Comparison of ENCODE assay signal across 7 mouse cellular contexts in the genomic region with DNA sequence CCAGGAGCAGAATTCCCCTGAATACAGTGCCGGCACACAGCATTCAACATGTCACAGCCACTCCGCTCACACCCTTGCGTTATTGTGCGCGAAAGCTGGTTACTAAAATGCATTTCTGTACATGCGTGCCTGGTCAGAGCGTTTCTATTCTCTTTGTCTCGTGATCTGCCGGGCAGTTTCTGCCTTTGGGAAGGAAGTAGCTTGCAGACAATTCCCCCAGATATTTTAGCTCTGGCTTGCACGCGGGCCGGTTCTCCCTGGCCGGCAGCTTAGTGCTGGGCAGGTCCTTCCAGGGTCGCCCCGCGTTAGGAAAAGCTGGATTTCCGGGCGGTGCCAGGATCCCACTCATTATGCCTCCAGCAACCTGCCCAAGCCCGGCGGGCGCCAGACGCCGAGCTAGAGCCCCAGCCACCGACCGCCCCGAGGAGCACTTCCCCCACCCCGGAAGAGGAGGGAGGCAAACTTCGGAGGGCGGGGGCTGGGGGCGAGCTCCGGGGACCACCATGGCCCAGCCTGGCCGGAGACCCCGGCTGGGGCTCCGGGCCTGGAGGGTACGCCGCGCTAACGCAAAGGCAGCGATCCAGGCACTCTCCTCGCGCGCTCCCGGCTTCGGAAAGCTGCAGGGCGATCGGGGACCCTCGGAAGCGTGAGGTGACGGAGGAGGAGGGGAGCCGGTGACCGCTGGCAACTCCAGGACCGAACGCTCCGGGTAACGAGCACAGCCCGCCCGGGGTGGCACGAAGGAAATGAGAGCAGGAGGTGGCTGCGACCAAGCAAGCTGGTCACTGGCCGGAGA. TPM values are rescaled to one million over a fixed set of nuclear protein-coding genes. Genes with fewer than 3 reads are reported as not detected.
A peak's percentile ranks its signal among the peaks of the same experiment; 100 is the strongest.
DNase-seq lines count a peak whose midpoint lies in the region; ATAC-seq and TF ChIP-seq lines count a peak whose summit lies in the region.

No protein-coding gene starts in this region.

- H3K27me3 ChIP-seq in MEL (ENCODE audit: control insufficient read depth in 1 of 2, insufficient read depth in 2 of 2, low read length in 2 of 2): no peaks in the 10 kb centered on the region
- H3K27me3 ChIP-seq in megakaryocyte, embryonic 14.5 days (replicated peaks): no peaks in the 10 kb centered on the region

- DNase-seq in MEL (ENCODE audit: low read depth, low spot score): peak; percentile 68
- DNase-seq in heart, postnatal 25 days (ENCODE audit: low spot score): peak; percentile 39
- DNase-seq in left cerebral cortex, postnatal 25 days (ENCODE audit: low spot score in 2 of 2): peak; percentile 51 to 52
- DNase-seq in spleen, adult 12 weeks (ENCODE audit: low spot score): peak; percentile 40

- intact Hi-C loops in heart, postnatal 25 days (cut with DNase I): loop anchor here (2.0 to 10.0 kb wide), 4 partner anchors 34 to 558 kb away; no protein-coding TSS in a partner anchor
- intact Hi-C loops in left cerebral cortex, postnatal 25 days (cut with DNase I): loop anchor here (2.0 kb wide), 1 partner anchor 148 kb away; no protein-coding TSS in a partner anchor

- H3K4me1 ChIP-seq in MEL (ENCODE audit: control insufficient read depth in 1 of 2, insufficient read depth in 2 of 2, low read length in 2 of 2): peaks cover 17 to 33% of the 10 kb centered on the region in 2 experiments
- H3K4me1 ChIP-seq in bone marrow, adult 2 months (ENCODE audit: control insufficient read depth, insufficient read depth, low read length): peaks cover 2% of the 10 kb centered on the region; the same call in 1 of the 2 replicates
- H3K4me1 ChIP-seq in megakaryocyte, embryonic 14.5 days: peaks cover 51% of the 10 kb centered on the region

- H3K9ac ChIP-seq in MEL (ENCODE audit: control insufficient read depth, low read depth, low read length, poor library complexity, severe bottlenecking): peak overlapping the region; percentile 95

- no peak for TF ChIP-seq RAD21 in MEL (IDR thresholded peaks at IDR 0.05; ENCODE audit: low read depth, low read length)

- peaks cover 1 to 49% of the 10 kb centered on the region in 2 experiments; a peak in 3 of 4 replicates for H3K36me3 ChIP-seq in MEL (ENCODE audit: control insufficient read depth in 1 of 2, insufficient read depth in 2 of 2, low read length in 2 of 2)
- H3K36me3 ChIP-seq in megakaryocyte, embryonic 14.5 days (replicated peaks; ENCODE audit: low read length): peaks cover 22% of the 10 kb centered on the region

- no peak for TF ChIP-seq CTCF in MEL (IDR thresholded peaks at IDR 0.05 in 2 of 3, conservative IDR thresholded peaks at IDR 0.05 in 1 of 3; ENCODE audit: control insufficient read depth in 1 of 3, insufficient read depth in 1 of 3, low read depth in 2 of 3, low read length in 3 of 3, poor library complexity in 1 of 3, severe bottlenecking in 1 of 3)
- TF ChIP-seq CTCF in bone marrow, adult 2 months (IDR thresholded peaks at IDR 0.05; ENCODE audit: control insufficient read depth, insufficient read depth, low read length): no peak

- TF ChIP-seq EP300 in MEL (IDR thresholded peaks at IDR 0.05; ENCODE audit: low read depth in 1 of 2, low read length in 2 of 2): peak in 1 of 2 experiments; percentile 6; a peak in 1 of 4 replicates

- H3K27ac ChIP-seq in MEL (ENCODE audit: control insufficient read depth, low read depth, low read length): peak overlapping the region; percentile 85
- H3K27ac ChIP-seq in bone marrow, adult 2 months (ENCODE audit: control insufficient read depth, insufficient read depth, low read depth, low read length, poor library complexity): peak overlapping the region; percentile 96

- WGBS in bone marrow, adult 2 months: under 1% methylated on average over 60 of the region's 60 CpGs

- H3K4me3 ChIP-seq in MEL (ENCODE audit: control insufficient read depth in 1 of 2, insufficient read depth in 1 of 2, low read depth in 2 of 2, low read length in 2 of 2): peak overlapping the region; percentile 84 to 97
- H3K4me3 ChIP-seq in bone marrow, adult 2 months (replicated peaks; ENCODE audit: control insufficient read depth, low read depth, low read length): peak overlapping the region; percentile 98
- peak overlapping the region; percentile 99 for H3K4me3 ChIP-seq in megakaryocyte, embryonic 14.5 days (replicated peaks)

- TF ChIP-seq POLR2A in MEL (IDR thresholded peaks at IDR 0.05; ENCODE audit: control insufficient read depth in 1 of 2, insufficient read depth in 1 of 2, low read depth in 1 of 2, low read length in 2 of 2, poor library complexity in 1 of 2): peak in 1 of 2 experiments; percentile 49; a peak in 3 of 4 replicates
- 0 out of 2 replicates have a peak, but pooled peaks have one; percentile 6 for TF ChIP-seq POLR2A in bone marrow, adult 2 months (IDR thresholded peaks at IDR 0.05; ENCODE audit: borderline replicate concordance, control insufficient read depth, low read depth, low read length)

- H3K9me3 ChIP-seq in MEL (replicated peaks; ENCODE audit: insufficient read depth, low read length): no peaks in the 10 kb centered on the region
- no peaks in the 10 kb centered on the region for H3K9me3 ChIP-seq in megakaryocyte, embryonic 14.5 days

- peaks cover 53% of the 10 kb centered on the region for H3K79me2 ChIP-seq in MEL (ENCODE audit: control insufficient read depth, insufficient read depth, low read length, poor library complexity)

- ATAC-seq in erythroid progenitor cell, adult 5-6 weeks (replicated peaks; ENCODE audit: low FRiP score, poor library complexity, severe bottlenecking): peak; percentile 35

TF ChIP-seq in MEL, 35 proteins besides CTCF, POLR2A, EP300 and RAD21:
- no peak for TF ChIP-seq TBP (IDR thresholded peaks at IDR 0.05; ENCODE audit: low read depth, low read length)
- TF ChIP-seq MXI1 (IDR thresholded peaks at IDR 0.05; ENCODE audit: low read depth, low read length): peak; percentile 86
- 0 out of 2 replicates have a peak, but pooled peaks have one; percentile 29 for TF ChIP-seq MYC (IDR thresholded peaks at IDR 0.05; ENCODE audit: low read depth, low read length)
- TF ChIP-seq CHD2 (IDR thresholded peaks at IDR 0.05; ENCODE audit: low read length): no peak
- TF ChIP-seq CHD1 (IDR thresholded peaks at IDR 0.05; ENCODE audit: low read depth, low read length): peak; percentile 51; the same call in 1 of the 2 replicates
- no peak for TF ChIP-seq GATA1 (IDR thresholded peaks at IDR 0.05; ENCODE audit: low read depth, low read length)
- peak; percentile 52; the same call in 1 of the 2 replicates for TF ChIP-seq MAX (IDR thresholded peaks at IDR 0.05; ENCODE audit: low read length)
- no peak for TF ChIP-seq GABPA (IDR thresholded peaks at IDR 0.05; ENCODE audit: low read depth, low read length)
- no peak for TF ChIP-seq BHLHE40 (IDR thresholded peaks at IDR 0.05; ENCODE audit: borderline replicate concordance, low read depth, low read length)
- no peak for TF ChIP-seq ZKSCAN1 (IDR thresholded peaks at IDR 0.05; ENCODE audit: low read depth, low read length)
- TF ChIP-seq NELFE (IDR thresholded peaks at IDR 0.05; ENCODE audit: low read depth, low read length): peak; percentile 35; the same call in 1 of the 2 replicates
- peak; percentile 67 for TF ChIP-seq ELF1 (IDR thresholded peaks at IDR 0.05; ENCODE audit: low read depth, low read length)
- no peak for TF ChIP-seq POLR2AphosphoS2 (IDR thresholded peaks at IDR 0.05; ENCODE audit: low read length)
- no peak for TF ChIP-seq ETS1 (IDR thresholded peaks at IDR 0.05; ENCODE audit: low read depth, low read length)
- TF ChIP-seq TCF12 (IDR thresholded peaks at IDR 0.05; ENCODE audit: low read depth, low read length): 0 out of 2 replicates have a peak, but pooled peaks have one; percentile 17
- TF ChIP-seq ZC3H11A (IDR thresholded peaks at IDR 0.05; ENCODE audit: low read depth, low read length): no peak
- no peak for TF ChIP-seq UBTF (IDR thresholded peaks at IDR 0.05; ENCODE audit: borderline replicate concordance, insufficient read depth, low read depth, low read length)
- no peak for TF ChIP-seq USF2 (IDR thresholded peaks at IDR 0.05; ENCODE audit: borderline replicate concordance in 1 of 2, insufficient read depth in 1 of 2, low read depth in 1 of 2, low read length in 2 of 2)
- TF ChIP-seq ZNF384 (IDR thresholded peaks at IDR 0.05; ENCODE audit: low read depth, low read length): no peak
- TF ChIP-seq KAT2A (conservative IDR thresholded peaks at IDR 0.05; ENCODE audit: low read depth, low read length): no peak
- TF ChIP-seq MAZ (IDR thresholded peaks at IDR 0.05; ENCODE audit: low read depth, low read length): peak; percentile 80
- no peak for TF ChIP-seq SIN3A (IDR thresholded peaks at IDR 0.05; ENCODE audit: low read length)

RNA-seq across cellular contexts. Expression of a gene that starts 0.8 kb away (rescaled TPM):
- 41.4 TPM in 2 replicates for total RNA-seq in MEL (2012; rRNA removed)
- 100 to 1,000 TPM in 1 of 2 experiments, 10 to 100 TPM in 1; 23.8 to 116 TPM for polyA plus RNA-seq in MEL (2012; ENCODE audit: insufficient read depth in 1 of 2, insufficient read length in 2 of 2, low read depth in 1 of 2, low replicate concordance in 2 of 2, missing spikeins in 1 of 2)
- 34.7 and 41.1 TPM in 2 replicates for polyA plus RNA-seq in bone marrow, adult 2 months (2011; ENCODE audit: insufficient read depth, insufficient read length, low replicate concordance, missing spikeins)
- total RNA-seq in erythroid progenitor cell, adult 5-6 weeks (2015; ENCODE audit: low replicate concordance): 119 and 126 TPM in 2 replicates
- 173 and 241 TPM in 2 replicates for total RNA-seq in erythroid progenitor cell, adult 5-6 weeks (2017; ENCODE audit: low replicate concordance)
- 100 to 1,000 TPM in 1 of 2 experiments, 10 to 100 TPM in 1; 93.6 to 111 TPM for total RNA-seq in heart, postnatal 25 days (2021)
- total RNA-seq in left cerebral cortex, postnatal 25 days (2021): 100 to 1,000 TPM; 144 to 146 TPM
- polyA plus RNA-seq in megakaryocyte, embryonic 14.5 days (2012; ENCODE audit: insufficient read depth, low replicate concordance): 3.9 and 4.2 TPM in 2 replicates

Comparison
In these comparisons a context has a peak if more than half of its experiments do, and no peak if none do; other contexts are left out.
1. Peak in every context shown above with its lines: DNase-seq, ATAC-seq, H3K4me3 ChIP-seq and H3K27ac ChIP-seq.